Comparison of ENCODE assay signal across 8 mouse cellular contexts in genomic region chr17:79355271-79355991, GRCm38 (mm10). TPM values are rescaled to one million over a fixed set of nuclear protein-coding genes. Genes with fewer than 3 reads are reported as not detected.
DNase-seq lines count a peak whose midpoint lies in the region; ATAC-seq and TF ChIP-seq lines count a peak whose summit lies in the region.

No protein-coding gene starts in this region.

- peak overlapping the region; percentile 77 for H3K4me3 ChIP-seq in heart, embryonic 12.5 days
- peak overlapping the region; percentile 68 for H3K4me3 ChIP-seq in kidney, postnatal 0 days (replicated peaks; ENCODE audit: low read depth, low read length)
- peak overlapping the region; percentile 84 for H3K4me3 ChIP-seq in liver, embryonic 13.5 days (replicated peaks)

- no peaks in the 10 kb centered on the region for H3K9me3 ChIP-seq in heart, embryonic 12.5 days (replicated peaks)
- no peaks in the 10 kb centered on the region for H3K9me3 ChIP-seq in kidney, postnatal 0 days (replicated peaks; ENCODE audit: low read length)
- no peaks in the 10 kb centered on the region for H3K9me3 ChIP-seq in liver, embryonic 13.5 days (replicated peaks)

- H3K27ac ChIP-seq in heart, embryonic 12.5 days (ENCODE audit: poor library complexity, severe bottlenecking), result peak overlapping the region; percentile 88
- peak overlapping the region; percentile 48; the same call in 1 of the 2 replicates for H3K27ac ChIP-seq in kidney, postnatal 0 days
- H3K27ac ChIP-seq in liver, embryonic 13.5 days, result peak overlapping the region; percentile 94

- H3K9ac ChIP-seq in heart, embryonic 12.5 days, result peak overlapping the region; percentile 90
- peak overlapping the region; percentile 59 for H3K9ac ChIP-seq in kidney, postnatal 0 days (ENCODE audit: low read depth, low read length)
- peak overlapping the region; percentile 96 for H3K9ac ChIP-seq in liver, embryonic 13.5 days

- DNase-seq in B cell, adult 2 months, result peak; percentile 69 to 71
- peak; percentile 94 for DNase-seq in brain, adult 2 months (ENCODE audit: low read depth, low spot score)
- peak; percentile 67 for DNase-seq in kidney, postnatal 0 days (ENCODE audit: low spot score)
- peak; percentile 74 for DNase-seq in liver, embryonic 13.5 days
- peak; percentile 49 to 59 for DNase-seq in natural killer cell, adult 2 months (ENCODE audit: low spot score in 2 of 2)
- DNase-seq in splenic B cell, adult 2 months (ENCODE audit: low read depth, low spot score), result peak; percentile 73

- no peaks in the 10 kb centered on the region for H3K36me3 ChIP-seq in heart, embryonic 12.5 days
- no peaks in the 10 kb centered on the region for H3K36me3 ChIP-seq in kidney, postnatal 0 days (ENCODE audit: insufficient read depth, low read length)
- H3K36me3 ChIP-seq in liver, embryonic 13.5 days, result peaks cover 12% of the 10 kb centered on the region
- no peaks in the 10 kb centered on the region for H3K36me3 ChIP-seq in splenic B cell, adult 2 months (ENCODE audit: control insufficient read depth, insufficient read depth, low read length, poor library complexity, severe bottlenecking)

- peak; percentile 68 for ATAC-seq in erythroblast, adult 5-6 weeks (replicated peaks; ENCODE audit: low FRiP score, poor library complexity, severe bottlenecking)
- peak; percentile 70 for ATAC-seq in heart, embryonic 12.5 days (ENCODE audit: insufficient number of reproducible peaks, low FRiP score)
- no peak; the same call in 1 of the 2 replicates for ATAC-seq in kidney, postnatal 0 days (replicated peaks; ENCODE audit: low FRiP score, low read depth)
- ATAC-seq in liver, embryonic 13.5 days (ENCODE audit: low read depth), result peak; percentile 16

- no peaks in the 10 kb centered on the region for H3K27me3 ChIP-seq in heart, embryonic 12.5 days (replicated peaks)
- H3K27me3 ChIP-seq in kidney, postnatal 0 days (ENCODE audit: insufficient read depth, low read length), result 0 out of 2 replicates have a peak, but pooled peaks cover 3% of the 10 kb centered on the region
- H3K27me3 ChIP-seq in liver, embryonic 13.5 days, result no peaks in the 10 kb centered on the region; the same call in 1 of the 2 replicates
- H3K27me3 ChIP-seq in splenic B cell, adult 2 months (ENCODE audit: control insufficient read depth, insufficient read depth, low read length, poor library complexity, severe bottlenecking), result 0 out of 2 replicates have a peak, but pooled peaks cover 2% of the 10 kb centered on the region

- H3K4me1 ChIP-seq in heart, embryonic 12.5 days (replicated peaks), result peaks cover 30% of the 10 kb centered on the region
- peaks cover 15% of the 10 kb centered on the region for H3K4me1 ChIP-seq in kidney, postnatal 0 days (replicated peaks; ENCODE audit: insufficient read depth, low read length)
- H3K4me1 ChIP-seq in liver, embryonic 13.5 days (replicated peaks), result peaks cover 61% of the 10 kb centered on the region

- WGBS in heart, embryonic 12.5 days, result under 1% methylated on average over 59 of the region's 59 CpGs
- WGBS in kidney, postnatal 0 days, result under 1% methylated on average over 51 of the region's 59 CpGs
- under 1% methylated on average over 58 of the region's 59 CpGs for WGBS in liver, embryonic 13.5 days (ENCODE audit: insufficient replicate concordance)

- peak overlapping the region; percentile 99 for H3K4me2 ChIP-seq in heart, embryonic 12.5 days
- peak overlapping the region; percentile 100 for H3K4me2 ChIP-seq in kidney, postnatal 0 days (ENCODE audit: low read length)
- peak overlapping the region; percentile 100 for H3K4me2 ChIP-seq in liver, embryonic 13.5 days

- TF ChIP-seq CTCF in kidney, postnatal 0 days (IDR thresholded peaks at IDR 0.05; ENCODE audit: low read depth), result no peak

RNA-seq across cellular contexts. Expression of gene Cdc42ep3, which starts 0.5 kb away (rescaled TPM):
- total RNA-seq in erythroblast, adult 5-6 weeks (2015; ENCODE audit: low replicate concordance), result 23.6 and 33.4 TPM in 2 replicates
- 26.3 and 28.0 TPM in 2 replicates for total RNA-seq in erythroblast, adult 5-6 weeks (2017; ENCODE audit: low replicate concordance)
- polyA plus RNA-seq in heart, embryonic 12.5 days (2016; fragmentation: Nextera tagmentation; extraction: Ambion mirVana), result 41.3 and 42.8 TPM in 2 replicates
- polyA plus RNA-seq in kidney, postnatal 0 days (2015; fragmentation: Nextera tagmentation; extraction: Ambion mirVana), result 47.9 and 51.8 TPM in 2 replicates
- polyA plus RNA-seq in liver, embryonic 13.5 days (2015; fragmentation: Nextera tagmentation; extraction: Ambion mirVana), result 58.4 and 76.9 TPM in 2 replicates
